Mouse (Mus musculus) stomach, postnatal 0 days (tissue): ENCODE results near the gene Dgcr2. TPM values are rescaled to one million over a fixed set of nuclear protein-coding genes. Genes with fewer than 3 reads are reported as not detected.

Source experiments
- ATAC-seq: fragments of 200-750 bp; cut with Nextera tagmentation; 2 replicates; pipeline ENCODE4 v1.8.0; 2017; ENCODE audit not compliant: low FRiP score, low TSS enrichment
- DNase-seq: peaks from one replicate; pipeline ENCODE4 v3.0.0-alpha.2; 2016; ENCODE audit warnings: low spot score
- H3K27ac ChIP-seq: fragments of 300-500 bp; sonication (generic); replicated peaks from 2 replicates; pipeline ENCODE4 v1.5.1; 2014; ENCODE audit warnings: mild to moderate bottlenecking, control low read depth
- H3K27me3 ChIP-seq: fragments of 300-500 bp; sonication (generic); 2 replicates; pipeline ENCODE4 v1.6.1; 2014; ENCODE audit warnings: low read length; ENCODE audit not compliant: control insufficient read depth, insufficient read depth
- H3K36me3 ChIP-seq: fragments of 300-500 bp; sonication (generic); 2 replicates; pipeline ENCODE4 v1.6.1; 2014; ENCODE audit warnings: low read length, mixed read lengths; ENCODE audit not compliant: control insufficient read depth, insufficient read depth
- H3K4me1 ChIP-seq: fragments of 300-500 bp; sonication (generic); replicated peaks from 2 replicates; pipeline ENCODE4 v1.6.1; 2014; ENCODE audit warnings: antibody characterized with exemption; ENCODE audit not compliant: control insufficient read depth, insufficient read depth
- H3K4me2 ChIP-seq: fragments of 300-500 bp; sonication (generic); replicated peaks from 2 replicates; pipeline ENCODE4 v1.6.1; 2014; ENCODE audit warnings: low read depth, mild to moderate bottlenecking, control low read depth, moderate library complexity
- H3K4me3 ChIP-seq: fragments of 300-500 bp; sonication (generic); 2 replicates; pipeline ENCODE4 v1.5.1; 2014; ENCODE audit warnings: low read depth, low read length, control low read depth
- H3K9ac ChIP-seq: fragments of 300-500 bp; sonication (generic); 2 replicates; pipeline ENCODE4 v1.6.1; 2014; ENCODE audit warnings: mild to moderate bottlenecking, low read length, control low read depth, mixed read lengths
- H3K9me3 ChIP-seq: fragments of 300-500 bp; sonication (generic); 2 replicates; pipeline ENCODE4 v1.6.1; 2016; ENCODE audit warnings: low read length; ENCODE audit not compliant: control insufficient read depth
- CTCF ChIP-seq: IDR thresholded peaks from 2 replicates; pipeline ENCODE4 v1.5.1; 2016; ENCODE audit warnings: antibody characterized with exemption, low read depth, mild to moderate bottlenecking, moderate library complexity
- EP300 ChIP-seq: optimal IDR thresholded peaks from 2 replicates; pipeline ENCODE3; 2016; ENCODE audit warnings: antibody characterized with exemption
- WGBS: fragments of 180-500 bp; shearing (Covaris S2); extraction: QIAGEN DNeasy Blood & Tissue Kit; methylation state at CpG from one replicate; pipeline ENCODE4 v1.1.7; 2014; 5-methylcytosine and 5-hydroxymethylcytosine counted together
- polyA plus RNA-seq: library from polyadenylated mRNA; unstranded; fragments of >200 nt; fragmentation: Nextera tagmentation; extraction: Ambion mirVana; gene quantifications from 2 replicates; pipeline ENCODE4 v1.2.1, GENCODE M21; 2015

The Dgcr2 gene
- polyA plus RNA-seq, 1 experiment from 2014 or later, result 38.8 TPM

GRCm38 (mm10) chr16:17920586-17920985, 22.2 kb upstream of the Dgcr2 start:
- Histone ChIP-seq H3K27me3 (peaks cover 3% of the 10 kb centered on the region; the same call in 1 of the 2 replicates), H3K9ac (peak overlapping the region; percentile 68; the same call in 1 of the 2 replicates), H3K27ac (no peak overlapping the region), H3K36me3 (no peaks in the 10 kb centered on the region), H3K4me3 (no peak overlapping the region), H3K4me1 (peaks cover 2% of the 10 kb centered on the region; the same call in 1 of the 2 replicates), H3K4me2 (peak overlapping the region; percentile 96; the same call in 1 of the 2 replicates), H3K9me3 (no peaks in the 10 kb centered on the region)
- ATAC-seq (no peak), DNase-seq (no peak)
- no peak for TF ChIP-seq CTCF
- no peak for TF ChIP-seq EP300
- 17% methylated on average over 20 of the region's 20 CpGs for WGBS

GRCm38 (mm10) chr16:17914307-17915249, 16.2 kb upstream of the Dgcr2 start, which contains the start of gene Gsc2:
Gene Gsc2 (minus strand): TSS chr16:17915059.
- peak within 1 kb of the TSS; percentile 59 for H3K4me2 ChIP-seq
- under 1% methylated on average over 75 of the region's 106 CpGs for WGBS
- no peak within 1 kb of the TSS for H3K27ac ChIP-seq

GRCm38 (mm10) chr16:17911052-17911595, 12.8 kb upstream of the Dgcr2 start, which contains the start of gene Ess2:
Gene Ess2 (minus strand): TSS chr16:17911348.
- Histone ChIP-seq H3K4me2 (peak within 1 kb of the TSS; percentile 77), H3K4me3 (peak within 1 kb of the TSS; percentile 85), H3K36me3 (peaks cover 19% of the 10 kb centered on the region), H3K4me1 (peaks cover 5% of the 10 kb centered on the region; the same call in 1 of the 2 replicates), H3K9ac (peak within 1 kb of the TSS; percentile 77), H3K27ac (peak within 1 kb of the TSS; percentile 69), H3K9me3 (no peaks in the 10 kb centered on the region), H3K27me3 (peaks cover 7% of the 10 kb centered on the region; the same call in 1 of the 2 replicates)
- no peak for TF ChIP-seq EP300
- TF ChIP-seq CTCF, result peak; percentile 86
- WGBS, result under 1% methylated on average over 35 of the region's 35 CpGs
- DNase-seq (peak; percentile 89), ATAC-seq (peak; percentile 94)

More at GRCm38 (mm10) chr16:17914307-17915249, 16.2 kb upstream of the Dgcr2 start, which contains the start of gene Gsc2:
- H3K4me1 ChIP-seq, result peaks cover 5% of the 10 kb centered on the region; the same call in 1 of the 2 replicates
- H3K36me3 ChIP-seq, result no peaks in the 10 kb centered on the region
- DNase-seq (peak; percentile 57), ATAC-seq (peak; percentile 49; the same call in 1 of the 2 replicates)
- peaks cover 11% of the 10 kb centered on the region; the same call in 1 of the 2 replicates for H3K27me3 ChIP-seq
- H3K9ac ChIP-seq, result peak within 1 kb of the TSS; percentile 43; the same call in 1 of the 2 replicates
- H3K9me3 ChIP-seq, result no peaks in the 10 kb centered on the region
- TF ChIP-seq EP300 (no peak), CTCF (no peak)
- peak within 1 kb of the TSS; percentile 40 for H3K4me3 ChIP-seq

GRCm38 (mm10) chr16:17896091-17896490, 2.3 kb downstream of the Dgcr2 start:
- no peak overlapping the region for H3K4me3 ChIP-seq
- ATAC-seq, result no peak
- no peak overlapping the region for H3K9ac ChIP-seq
- DNase-seq, result no peak
- H3K4me1 ChIP-seq, result no peaks in the 10 kb centered on the region
- no peaks in the 10 kb centered on the region for H3K27me3 ChIP-seq
- no peak overlapping the region for H3K4me2 ChIP-seq
- no peak overlapping the region for H3K27ac ChIP-seq
- no peak for TF ChIP-seq EP300
- no peak for TF ChIP-seq CTCF
- no peaks in the 10 kb centered on the region for H3K9me3 ChIP-seq
- H3K36me3 ChIP-seq, result 0 out of 2 replicates have a peak, but pooled peaks cover 9% of the 10 kb centered on the region

- Histone ChIP-seq H3K27ac (no peak within 1 kb of the TSS), H3K4me2 (no peak within 1 kb of the TSS), H3K4me1 (peaks cover 6% of the 10 kb centered on the region; the same call in 1 of the 2 replicates), H3K27me3 (no peaks in the 10 kb centered on the region), H3K9me3 (no peaks in the 10 kb centered on the region), H3K36me3 (no peaks in the 10 kb centered on the region), H3K9ac (no peak within 1 kb of the TSS), H3K4me3 (no peak within 1 kb of the TSS)
- DNase-seq (no peak), ATAC-seq (no peak)
- TF ChIP-seq CTCF (no peak), EP300 (no peak)
- WGBS, result 75% methylated on average over 2 of the region's 2 CpGs
Observed at GRCm38 (mm10) chr16:17893923-17894322, 4.4 kb downstream of the Dgcr2 start, which contains the start of gene Tssk1. Gene Tssk1 (plus strand): TSS chr16:17894223.
